Mouse (Mus musculus): ENCODE measurements at regions not wholly inside any gene's neighbourhood (a gene's known extent, or its start where the extent isn't known, plus 50 kb on each side); places are given as distances from the start of the nearest gene placed in this dataset.

DNA sequence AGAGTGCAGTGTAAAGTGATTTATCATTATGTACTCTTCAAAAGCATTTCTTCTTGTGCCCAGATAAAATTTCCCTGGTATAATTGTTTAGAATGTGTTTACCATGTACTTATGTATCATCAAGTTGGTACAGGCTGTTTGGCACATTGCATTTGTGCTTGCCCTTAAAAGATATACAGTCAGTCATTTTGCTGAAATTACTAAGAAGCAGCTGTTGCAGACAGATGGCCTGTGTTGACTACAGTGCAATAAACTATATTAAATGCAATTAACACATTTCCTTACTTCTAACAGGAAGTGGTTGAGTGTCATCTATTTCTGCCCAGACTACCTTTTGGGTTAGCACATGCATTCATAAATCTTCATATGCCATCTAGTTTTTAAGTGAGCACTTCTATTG is 954.9 kb upstream of the 4931408C20Rik start:
- DNase-seq (ENCODE audit: low read depth, low spot score) = no peak

DNA sequence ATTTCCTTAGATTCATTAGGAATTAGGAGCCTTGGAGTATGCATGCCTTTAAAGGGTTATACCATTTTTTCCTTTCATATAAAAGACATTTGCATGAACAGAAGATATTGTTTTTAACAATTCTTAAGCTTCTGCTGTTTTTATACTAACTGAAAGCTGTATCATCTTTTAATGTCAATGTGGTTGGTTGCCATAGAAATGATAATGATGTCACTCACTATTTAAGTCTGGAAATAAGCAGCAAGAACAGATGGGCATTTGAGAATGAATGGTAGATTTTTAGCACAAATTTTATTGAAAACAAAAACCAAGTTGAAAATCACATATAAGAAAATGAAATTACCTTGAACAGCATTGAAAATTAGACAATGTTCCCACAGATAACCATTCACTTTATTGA is 941.8 kb upstream of the 4931408C20Rik start:
- DNase-seq (ENCODE audit: low read depth, low spot score) = no peak

DNA sequence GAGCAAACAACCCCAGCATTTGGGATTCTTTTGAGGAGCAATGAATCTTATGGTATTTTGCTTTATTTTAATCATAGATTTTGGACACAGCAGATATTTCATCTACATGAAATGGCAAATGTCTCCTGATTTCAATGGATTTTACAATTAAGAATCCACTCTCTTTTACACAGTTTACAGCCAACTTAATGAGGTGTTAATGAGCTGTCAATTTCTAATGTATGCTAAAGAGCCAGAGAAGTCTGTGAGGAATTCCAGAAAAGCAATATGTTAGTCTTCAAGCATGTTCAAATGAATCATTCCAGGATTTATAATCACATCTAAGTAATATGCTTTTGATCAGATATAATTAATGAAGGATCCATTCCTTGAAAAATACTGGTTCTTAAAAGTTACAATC is 929.0 kb upstream of the 4931408C20Rik start:
- no peak for DNase-seq (ENCODE audit: low read depth, low spot score)

DNA sequence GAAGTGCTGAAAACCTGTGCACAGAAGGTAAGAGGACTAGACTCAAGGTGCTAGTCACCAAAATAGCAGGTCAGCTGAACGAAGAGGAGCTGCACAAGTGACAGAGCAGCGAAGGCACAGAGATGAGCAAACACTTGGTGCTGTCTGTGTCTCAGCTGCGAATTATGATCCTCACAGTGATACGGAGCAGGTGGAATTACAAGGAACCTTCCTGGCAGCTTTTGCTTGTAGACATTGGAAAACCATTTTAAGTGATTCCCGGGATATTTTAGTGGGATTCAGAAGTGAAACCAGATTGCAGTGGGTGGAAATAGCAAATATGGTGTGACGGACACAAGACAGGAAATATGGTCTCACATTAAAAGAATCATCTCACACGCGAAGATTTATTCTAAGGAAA is 921.3 kb upstream of the 4931408C20Rik start:
- DNase-seq (ENCODE audit: low read depth, low spot score) = no peak

DNA sequence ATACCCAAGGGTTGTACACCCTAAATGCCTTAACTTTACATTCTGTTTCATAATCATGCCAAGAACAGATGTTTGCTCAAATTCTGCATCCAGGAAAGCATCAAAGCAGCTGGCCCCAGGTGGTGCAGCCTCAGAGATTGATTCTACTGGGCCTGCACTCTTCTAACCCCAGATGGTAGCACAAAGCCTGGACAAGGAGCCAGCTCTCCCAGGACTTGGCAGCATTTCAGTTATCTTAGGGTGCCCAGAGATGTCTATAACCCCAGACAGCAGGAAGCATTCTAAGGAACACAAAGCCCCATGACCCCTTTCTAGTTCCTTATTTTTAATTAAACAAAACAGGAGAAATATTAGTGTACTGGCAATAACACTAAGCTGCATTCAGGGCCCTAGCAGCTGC is 891.5 kb upstream of the 4931408C20Rik start:
- no peak for DNase-seq (ENCODE audit: low read depth, low spot score)

DNA sequence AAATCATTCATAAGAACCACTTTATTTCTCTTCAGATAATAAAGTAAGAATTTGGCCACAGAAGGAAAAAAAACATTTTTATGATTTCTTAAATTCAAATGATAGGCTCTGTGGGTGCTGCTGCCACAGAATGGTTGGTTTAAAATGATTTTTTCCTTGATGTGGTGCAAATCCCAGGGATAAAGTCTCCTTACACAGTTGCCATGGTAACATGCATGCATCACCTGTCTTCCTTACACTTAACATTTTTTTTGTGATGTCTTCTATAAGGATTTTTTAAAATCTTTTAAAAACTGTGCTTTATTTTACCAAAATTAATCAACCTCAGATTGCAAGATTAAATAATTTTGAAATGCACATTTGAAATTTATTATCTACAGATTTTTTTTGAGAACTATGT is 872.2 kb upstream of the 4931408C20Rik start:
- no peak for DNase-seq (ENCODE audit: low read depth, low spot score)

DNA sequence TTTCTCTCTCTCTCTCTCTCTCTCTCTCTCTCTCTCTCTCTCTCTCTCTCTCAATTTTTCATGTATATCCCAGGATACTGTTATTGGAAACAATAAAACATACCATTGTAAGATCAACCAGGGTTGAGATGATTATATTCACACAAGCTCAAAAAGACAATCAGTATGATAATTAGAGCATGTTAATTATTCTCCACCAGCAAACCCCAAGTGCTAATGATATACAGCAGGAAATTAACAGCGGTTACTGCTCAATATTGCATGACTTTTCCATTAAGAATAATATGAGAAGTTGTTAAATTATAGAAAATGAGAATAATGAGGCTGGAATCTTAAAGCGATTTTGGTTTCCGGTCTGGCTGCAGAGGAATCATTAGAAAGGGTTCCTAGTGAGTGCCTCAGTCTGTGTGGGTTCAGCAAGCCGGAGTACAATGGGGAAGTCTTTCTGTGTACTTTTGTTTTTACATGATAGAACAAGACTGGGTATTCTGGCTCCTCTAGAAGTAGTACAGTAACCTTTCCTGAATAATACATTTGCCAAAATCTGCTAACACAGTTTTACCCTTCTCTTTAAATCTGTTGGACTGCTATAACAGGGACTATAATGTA is 823.6 kb upstream of the 4931408C20Rik start:
- DNase-seq (ENCODE audit: low read depth, low spot score) = no peak

DNA sequence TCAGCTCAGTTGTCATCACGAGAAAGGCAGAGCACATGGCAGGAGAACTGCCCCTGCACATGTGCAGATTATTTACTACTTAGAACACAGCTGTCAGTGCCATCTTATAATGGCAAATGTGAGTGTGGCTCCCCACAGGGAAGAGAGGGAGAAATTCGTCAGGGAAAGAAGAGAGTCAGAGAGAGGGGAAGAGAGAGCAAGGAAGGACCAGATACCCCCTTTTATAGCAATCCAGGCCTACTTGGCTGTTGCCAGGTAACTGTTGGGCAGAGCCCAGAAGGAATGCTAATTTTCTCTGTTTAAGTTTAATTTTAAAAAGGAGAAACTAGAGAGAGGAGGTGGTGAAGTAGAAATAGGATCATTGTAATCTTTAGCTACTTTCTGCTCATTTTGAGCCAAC is 816.5 kb upstream of the 4931408C20Rik start:
- no peak for DNase-seq (ENCODE audit: low read depth, low spot score)

DNA sequence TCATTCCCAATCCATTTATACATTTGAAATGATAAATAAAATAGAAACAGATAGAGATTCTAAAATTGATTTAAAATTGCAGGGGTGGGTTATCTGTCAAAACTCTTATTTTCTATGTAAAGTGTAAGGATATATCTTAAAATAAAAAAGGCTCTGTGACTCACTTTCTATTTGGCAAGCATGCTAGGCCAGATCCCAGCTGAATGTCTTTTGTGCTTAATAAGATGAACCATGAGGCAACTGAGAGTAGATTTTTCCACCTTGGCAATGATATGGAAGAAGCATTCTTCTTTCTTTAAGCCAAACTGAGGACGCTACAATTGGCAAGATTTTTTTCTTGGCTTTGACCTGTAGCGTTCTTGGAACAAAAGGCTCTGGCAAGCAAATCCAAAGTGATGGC is 791.7 kb upstream of the 4931408C20Rik start:
- DNase-seq (ENCODE audit: low read depth, low spot score) = peak; percentile 1

DNA sequence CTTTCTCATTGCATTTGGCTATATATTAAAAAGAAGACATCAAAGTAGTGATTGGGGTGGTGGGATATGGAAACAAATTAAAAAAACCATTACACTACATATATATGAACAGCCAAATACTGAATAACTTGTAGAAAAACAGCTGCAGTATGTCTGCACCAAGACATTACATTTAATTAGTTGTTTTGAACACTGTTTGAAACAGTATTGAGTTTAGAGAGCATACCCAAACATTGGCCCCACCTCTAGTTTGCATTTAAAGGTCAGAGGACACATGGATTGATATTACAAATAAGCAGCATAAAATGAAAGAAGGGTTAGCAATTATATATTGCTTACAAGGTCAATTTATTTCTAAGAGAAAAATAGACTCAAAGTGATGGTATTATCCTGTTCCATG is 758.8 kb upstream of the 4931408C20Rik start:
- DNase-seq (ENCODE audit: low read depth, low spot score) = no peak
